Mouse (Mus musculus): Measurements from ENCODE around the gene Tbx19.

GRCm38 (mm10) chr1:165160723-165161405, at the start of gene Tbx19:
- TF ChIP-seq TAL1 (IDR thresholded peaks at IDR 0.05; ENCODE audit: low read length): no peak
- no peak for TF ChIP-seq GATA1 (IDR thresholded peaks at IDR 0.05; ENCODE audit: low read length)
